Mouse (Mus musculus) liver, embryonic 14.5 days (tissue): ENCODE measurements around the gene Pabpc6.

Source experiments
- CTCF ChIP-seq: IDR thresholded peaks from 2 replicates; pipeline ENCODE4 v1.5.1; 2016; ENCODE audit warnings: antibody characterized with exemption, low read depth, control low read depth
- EP300 ChIP-seq: IDR thresholded peaks from 2 replicates; pipeline ENCODE4 v1.6.1; 2016; ENCODE audit warnings: antibody characterized with exemption, low read depth

- TF ChIP-seq CTCF (no peak), EP300 (no peak)
Observed at GRCm38 (mm10) chr17:9631081-9631480, 38.4 kb downstream of the Pabpc6 start.
